Mouse (Mus musculus) kidney, adult 2 months (tissue): ENCODE measurements around the gene Pla2g2e. TPM values are rescaled to one million over a fixed set of nuclear protein-coding genes. Genes with fewer than 3 reads are reported as not detected.

Experiments used
- DNase-seq: peaks from one replicate; pipeline ENCODE4 v3.0.0; 2021
- H3K27ac ChIP-seq: fragments of 200-500 bp; 2 replicates; pipeline ENCODE4 v1.5.1; 2012; ENCODE audit warnings: low read depth, low read length, control low read depth, inconsistent platforms; ENCODE audit not compliant: insufficient read depth
- H3K27me3 ChIP-seq: fragments of 200-500 bp; replicated peaks from 2 replicates; pipeline ENCODE4 v1.6.1; 2012; ENCODE audit warnings: mild to moderate bottlenecking, moderate library complexity, low read length, inconsistent platforms; ENCODE audit not compliant: control insufficient read depth, insufficient read depth
- H3K36me3 ChIP-seq: fragments of 200-500 bp; 2 replicates; pipeline ENCODE4 v1.6.1; 2012; ENCODE audit warnings: mild to moderate bottlenecking, moderate library complexity, low read length, inconsistent platforms; ENCODE audit not compliant: control insufficient read depth, insufficient read depth
- H3K4me1 ChIP-seq: fragments of 200-500 bp; 2 replicates; pipeline ENCODE4 v1.6.1; 2011; ENCODE audit warnings: low read length; ENCODE audit not compliant: control insufficient read depth, insufficient read depth
- H3K4me3 ChIP-seq: fragments of 200-500 bp; 2 replicates; pipeline ENCODE4 v1.5.1; 2011; ENCODE audit warnings: mild to moderate bottlenecking, low read depth, low read length, control low read depth; ENCODE audit not compliant: insufficient read depth
- CTCF ChIP-seq: fragments of 200-500 bp; conservative IDR thresholded peaks from 2 replicates; pipeline ENCODE4 v1.5.1; 2011; ENCODE audit warnings: low read depth, mild to moderate bottlenecking, control low read depth, low read length, moderate library complexity, mixed read lengths; ENCODE audit not compliant: insufficient read depth, insufficient read length
- POLR2A ChIP-seq: fragments of 200-500 bp; IDR thresholded peaks from one replicate; pipeline ENCODE4 v1.6.1; 2011; ENCODE audit warnings: low read depth, low read length, control low read depth
- WGBS: fragments of 180-500 bp; shearing (Covaris S2); methylation state at CpG from one replicate; pipeline ENCODE4 v1.1.7; 2018; 5-methylcytosine and 5-hydroxymethylcytosine counted together
- polyA plus RNA-seq: library from polyadenylated mRNA; depleted of rRNA; stranded (reverse); fragments of >200 nt; gene quantifications from 2 replicates; pipeline ENCODE4 v1.2.3, GENCODE M21; 2012

The Pla2g2e gene
- polyA plus RNA-seq, 1 experiment, result 0.11 TPM

GRCm38 (mm10) chr4:138905624-138906337 is 28.0 kb downstream of the Pla2g2e start:
- DNase-seq, result no peak
- WGBS, result 91% methylated on average over 18 of the region's 18 CpGs
- TF ChIP-seq CTCF, result no peak
- H3K4me3 ChIP-seq, result no peak overlapping the region
- no peaks in the 10 kb centered on the region for H3K36me3 ChIP-seq
- H3K27me3 ChIP-seq, result no peaks in the 10 kb centered on the region
- no peaks in the 10 kb centered on the region for H3K4me1 ChIP-seq
- no peak overlapping the region for H3K27ac ChIP-seq

- peak; percentile 6 for DNase-seq
- TF ChIP-seq CTCF (no peak), POLR2A (no peak)
- Histone ChIP-seq H3K4me3 (peak overlapping the region; percentile 69), H3K27me3 (no peaks in the 10 kb centered on the region), H3K36me3 (no peaks in the 10 kb centered on the region), H3K27ac (no peak overlapping the region), H3K4me1 (peaks cover 3% of the 10 kb centered on the region; the same call in 1 of the 2 replicates)
- under 1% methylated on average over 52 of the region's 52 CpGs for WGBS
These were observed 35.5 kb downstream of the Pla2g2e start for GRCm38 (mm10) chr4:138913141-138913787.

GRCm38 (mm10) chr4:138913797-138914196 is 36.1 kb downstream of the Pla2g2e start, which contains the start of gene Otud3:
Gene Otud3, minus strand, starts transcription at chr4:138913945.
- no peaks in the 10 kb centered on the region for H3K36me3 ChIP-seq
- WGBS, result under 1% methylated on average over 39 of the region's 39 CpGs
- DNase-seq, result peak; percentile 98
- peaks cover 3% of the 10 kb centered on the region; the same call in 1 of the 2 replicates for H3K4me1 ChIP-seq
- peak within 1 kb of the TSS; percentile 69 for H3K4me3 ChIP-seq
- no peak within 1 kb of the TSS for H3K27ac ChIP-seq
- no peaks in the 10 kb centered on the region for H3K27me3 ChIP-seq
- peak; percentile 85 for TF ChIP-seq CTCF
- TF ChIP-seq POLR2A, result peak; percentile 58

- Histone ChIP-seq H3K4me3 (no peak overlapping the region), H3K36me3 (no peaks in the 10 kb centered on the region), H3K27me3 (no peaks in the 10 kb centered on the region), H3K4me1 (peaks cover 3% of the 10 kb centered on the region; the same call in 1 of the 2 replicates), H3K27ac (no peak overlapping the region)
- no peak for DNase-seq
- TF ChIP-seq POLR2A (no peak), CTCF (no peak)
- WGBS, result 85% methylated on average over 9 of the region's 9 CpGs
These were observed 39.5 kb downstream of the Pla2g2e start for GRCm38 (mm10) chr4:138917282-138917681.

- Histone ChIP-seq H3K4me3 (no peak overlapping the region), H3K27me3 (no peaks in the 10 kb centered on the region), H3K27ac (no peak overlapping the region), H3K4me1 (no peaks in the 10 kb centered on the region), H3K36me3 (no peaks in the 10 kb centered on the region)
- no peak for DNase-seq
- WGBS, result 41% methylated on average over 20 of the region's 20 CpGs
- TF ChIP-seq CTCF (no peak), POLR2A (no peak)
These were observed 43.8 kb downstream of the Pla2g2e start for GRCm38 (mm10) chr4:138921254-138922130.

- no peak overlapping the region for H3K4me3 ChIP-seq
- WGBS, result under 1% methylated on average over 11 of the region's 11 CpGs
- no peaks in the 10 kb centered on the region for H3K4me1 ChIP-seq
- no peak overlapping the region for H3K27ac ChIP-seq
- peak; percentile 99 for TF ChIP-seq CTCF
- TF ChIP-seq POLR2A, result no peak
- H3K27me3 ChIP-seq, result no peaks in the 10 kb centered on the region
- H3K36me3 ChIP-seq, result no peaks in the 10 kb centered on the region
- peak; percentile 97 for DNase-seq
These were observed 44.4 kb downstream of the Pla2g2e start for GRCm38 (mm10) chr4:138922131-138922459.
